Mouse (Mus musculus): Measurements from ENCODE around the gene Trim2. TPM values are rescaled to one million over a fixed set of nuclear protein-coding genes. Genes with fewer than 3 reads are reported as not detected.
A peak's percentile ranks its signal among the peaks of the same experiment; 100 is the strongest.

Trim2 gene
- polyA plus RNA-seq, 1 experiment from 2014 or later = 25.5 TPM

DNA sequence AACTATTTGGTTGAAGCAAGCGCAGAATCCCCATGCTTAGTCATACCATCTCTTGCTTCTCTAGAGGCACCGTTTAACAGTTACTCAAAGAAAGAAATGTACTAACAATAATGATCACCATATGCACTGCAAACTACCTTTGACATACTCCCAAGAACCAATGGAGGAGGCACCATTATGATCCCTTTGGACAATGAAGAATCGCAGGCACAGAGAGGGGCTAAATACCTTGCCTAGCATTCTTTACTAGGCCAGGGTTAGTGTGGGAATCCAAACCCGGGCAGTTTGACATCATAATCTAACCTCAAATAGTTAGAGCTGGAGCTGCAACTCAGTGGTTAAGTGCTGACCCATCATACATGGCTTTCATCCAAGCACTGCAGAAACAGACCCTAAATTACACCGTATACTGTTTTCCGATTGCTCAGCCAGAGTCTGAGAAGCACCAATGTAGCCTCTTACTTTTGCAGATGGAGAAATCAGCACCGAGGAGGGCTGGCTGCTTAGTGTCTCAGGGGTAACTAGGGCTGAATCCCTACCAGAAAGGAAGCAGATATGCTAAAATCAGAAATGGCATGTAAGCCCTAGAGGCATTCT lies 97.7 kb downstream of the Trim2 start:
- H3K4me1 ChIP-seq (ENCODE audit: insufficient read depth, low read length) = no peaks in the 10 kb centered on the region
- no peak overlapping the region for H3K9ac ChIP-seq (replicated peaks; ENCODE audit: low read length)
- H3K4me2 ChIP-seq (replicated peaks; ENCODE audit: low read depth, low read length) = no peak overlapping the region
- H3K4me3 ChIP-seq (ENCODE audit: low read length) = no peak overlapping the region
- WGBS = 82% methylated on average over 7 of the region's 7 CpGs
- H3K36me3 ChIP-seq (ENCODE audit: insufficient read depth, low read length) = 0 out of 2 replicates have a peak, but pooled peaks cover 8% of the 10 kb centered on the region
- H3K27me3 ChIP-seq (ENCODE audit: insufficient read depth, low read length) = no peaks in the 10 kb centered on the region
- no peaks in the 10 kb centered on the region for H3K9me3 ChIP-seq (ENCODE audit: low read length)
- ATAC-seq (ENCODE audit: low FRiP score, low TSS enrichment) = no peak
- no peak overlapping the region for H3K27ac ChIP-seq (ENCODE audit: low read length)

DNA sequence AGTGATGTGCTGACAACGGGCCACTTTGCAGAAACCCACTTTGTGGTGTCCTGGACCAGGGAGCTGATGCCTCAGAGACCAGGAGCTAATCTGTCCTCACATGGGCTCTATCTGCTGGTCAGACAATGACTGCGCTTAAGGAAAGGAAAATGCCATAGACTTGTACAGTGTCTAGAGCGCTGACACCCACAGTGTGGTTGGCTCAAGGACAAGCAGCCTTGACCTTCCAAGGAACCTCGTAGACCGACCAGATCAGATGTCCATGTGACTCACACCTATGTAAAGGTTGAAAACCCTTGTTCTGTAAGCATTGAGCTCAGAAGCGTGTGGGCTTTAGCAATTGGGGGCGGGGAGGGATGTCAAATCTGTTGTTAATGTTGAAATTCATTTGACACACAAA lies 98.2 kb downstream of the Trim2 start:
- Histone ChIP-seq H3K4me1 (ENCODE audit: insufficient read depth, low read length) (no peaks in the 10 kb centered on the region), H3K27ac (ENCODE audit: low read length) (no peak overlapping the region), H3K9me3 (ENCODE audit: low read length) (no peaks in the 10 kb centered on the region), H3K36me3 (ENCODE audit: insufficient read depth, low read length) (0 out of 2 replicates have a peak, but pooled peaks cover 8% of the 10 kb centered on the region), H3K9ac (replicated peaks; ENCODE audit: low read length) (no peak overlapping the region), H3K4me3 (ENCODE audit: low read length) (no peak overlapping the region), H3K4me2 (replicated peaks; ENCODE audit: low read depth, low read length) (no peak overlapping the region), H3K27me3 (ENCODE audit: insufficient read depth, low read length) (no peaks in the 10 kb centered on the region)
- 95% methylated on average over 7 of the region's 7 CpGs for WGBS
- no peak for ATAC-seq (ENCODE audit: low FRiP score, low TSS enrichment)

DNA sequence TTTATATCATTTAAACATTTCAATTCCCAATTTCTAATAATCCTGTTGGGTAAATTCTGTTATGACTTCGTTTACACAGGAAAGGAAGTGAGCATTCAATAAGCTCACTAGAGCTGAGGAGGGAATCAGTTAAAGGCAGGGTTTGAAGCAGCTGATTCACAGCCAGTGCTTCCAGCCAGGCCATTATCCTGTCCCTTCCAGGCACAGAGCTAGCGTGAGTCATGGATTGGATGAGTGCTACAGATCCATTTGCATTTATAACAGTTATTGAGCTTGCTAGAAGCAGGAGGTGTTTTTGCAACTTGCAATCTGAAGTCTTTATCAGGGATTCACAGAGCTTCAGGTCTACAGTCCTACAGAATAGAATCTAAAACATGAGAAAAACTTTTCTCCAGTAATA lies 99.3 kb downstream of the Trim2 start:
- H3K4me2 ChIP-seq (replicated peaks; ENCODE audit: low read depth, low read length) = no peak overlapping the region
- H3K27me3 ChIP-seq (ENCODE audit: insufficient read depth, low read length) = no peaks in the 10 kb centered on the region
- H3K27ac ChIP-seq (ENCODE audit: low read length) = no peak overlapping the region
- H3K4me3 ChIP-seq (ENCODE audit: low read length) = no peak overlapping the region
- H3K9me3 ChIP-seq (ENCODE audit: low read length) = no peaks in the 10 kb centered on the region
- 61% methylated on average over 2 of the region's 2 CpGs for WGBS
- no peak overlapping the region for H3K9ac ChIP-seq (replicated peaks; ENCODE audit: low read length)
- H3K36me3 ChIP-seq (ENCODE audit: insufficient read depth, low read length) = 0 out of 2 replicates have a peak, but pooled peaks cover 8% of the 10 kb centered on the region
- H3K4me1 ChIP-seq (ENCODE audit: insufficient read depth, low read length) = no peaks in the 10 kb centered on the region
- ATAC-seq (ENCODE audit: low FRiP score, low TSS enrichment) = no peak

DNA sequence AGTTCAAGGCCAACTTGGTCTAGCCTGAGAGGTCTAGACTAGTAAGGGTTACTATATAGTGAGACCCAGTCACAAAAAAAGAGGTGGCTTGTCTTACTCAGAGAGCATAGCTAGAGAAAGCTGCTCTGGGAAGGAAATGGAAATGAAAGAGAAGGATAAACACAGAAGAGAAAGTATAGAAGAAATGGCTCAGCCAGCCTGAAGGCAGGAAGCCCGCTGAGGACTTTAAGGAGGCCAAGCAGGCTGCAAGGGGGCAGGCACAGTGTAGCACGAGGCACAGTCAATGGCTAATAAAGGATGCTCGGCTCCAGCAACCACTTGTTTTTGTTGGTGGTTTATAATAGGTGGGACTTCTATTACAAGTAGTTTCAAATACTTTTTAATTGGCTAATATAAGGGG lies 100.6 kb downstream of the Trim2 start:
- H3K4me1 ChIP-seq (ENCODE audit: insufficient read depth, low read length) = 0 out of 2 replicates have a peak, but pooled peaks cover 2% of the 10 kb centered on the region
- H3K9me3 ChIP-seq (ENCODE audit: low read length) = no peaks in the 10 kb centered on the region
- no peaks in the 10 kb centered on the region for H3K27me3 ChIP-seq (ENCODE audit: insufficient read depth, low read length)
- 78% methylated on average over 3 of the region's 3 CpGs for WGBS
- no peak overlapping the region for H3K4me2 ChIP-seq (replicated peaks; ENCODE audit: low read depth, low read length)
- ATAC-seq (ENCODE audit: low FRiP score, low TSS enrichment) = no peak
- H3K36me3 ChIP-seq (ENCODE audit: insufficient read depth, low read length) = 0 out of 2 replicates have a peak, but pooled peaks cover 8% of the 10 kb centered on the region
- H3K9ac ChIP-seq (replicated peaks; ENCODE audit: low read length) = no peak overlapping the region
- no peak overlapping the region for H3K27ac ChIP-seq (ENCODE audit: low read length)
- H3K4me3 ChIP-seq (ENCODE audit: low read length) = no peak overlapping the region

DNA sequence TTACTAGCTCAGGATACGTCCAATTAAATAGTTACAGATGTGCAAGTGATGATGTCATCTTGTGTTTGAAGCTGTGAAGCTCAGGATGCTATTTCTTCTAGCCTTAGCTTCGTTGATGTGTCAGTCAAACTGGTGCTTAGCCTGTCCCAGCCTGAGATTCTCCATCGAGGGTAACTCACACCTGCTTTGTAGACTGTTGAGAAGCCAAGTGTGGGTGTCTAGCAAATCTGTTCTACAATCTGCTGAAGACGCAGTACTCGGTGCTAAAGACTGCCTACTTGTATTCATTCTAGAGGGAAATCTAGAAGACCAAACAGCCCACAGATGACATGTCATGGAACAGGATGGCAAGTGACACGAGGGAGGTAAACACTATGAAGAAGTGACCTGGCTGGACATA lies 101.0 kb downstream of the Trim2 start:
- Histone ChIP-seq H3K27me3 (ENCODE audit: insufficient read depth, low read length) (no peaks in the 10 kb centered on the region), H3K4me3 (ENCODE audit: low read length) (no peak overlapping the region), H3K4me2 (replicated peaks; ENCODE audit: low read depth, low read length) (no peak overlapping the region), H3K36me3 (ENCODE audit: insufficient read depth, low read length) (0 out of 2 replicates have a peak, but pooled peaks cover 8% of the 10 kb centered on the region), H3K9ac (replicated peaks; ENCODE audit: low read length) (no peak overlapping the region), H3K9me3 (ENCODE audit: low read length) (no peaks in the 10 kb centered on the region), H3K27ac (ENCODE audit: low read length) (no peak overlapping the region), H3K4me1 (ENCODE audit: insufficient read depth, low read length) (peaks cover 7% of the 10 kb centered on the region; the same call in 1 of the 2 replicates)
- no peak for ATAC-seq (ENCODE audit: low FRiP score, low TSS enrichment)
- WGBS = 86% methylated on average over 6 of the region's 6 CpGs

DNA sequence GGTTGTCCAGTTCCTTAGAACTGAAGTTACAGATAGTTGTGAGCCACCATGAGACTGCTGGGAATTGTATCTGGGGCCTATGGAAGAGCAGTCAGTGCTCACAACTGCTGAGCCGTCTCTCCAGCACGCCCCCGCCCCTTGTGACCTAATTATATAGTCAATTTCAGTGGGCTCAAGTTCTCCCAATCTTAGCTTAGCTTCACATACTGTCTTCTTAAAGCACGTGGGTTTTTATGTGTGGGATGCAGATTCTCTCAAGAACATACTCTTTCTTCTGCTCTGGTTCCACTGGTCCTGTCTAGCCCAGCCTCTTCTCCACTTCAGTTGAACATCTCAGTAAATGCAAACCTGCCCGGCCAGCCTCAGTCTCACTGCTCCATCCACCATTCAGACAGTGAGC lies 102.0 kb downstream of the Trim2 start:
- H3K36me3 ChIP-seq (ENCODE audit: insufficient read depth, low read length) = 0 out of 2 replicates have a peak, but pooled peaks cover 8% of the 10 kb centered on the region
- 80% methylated on average over 5 of the region's 5 CpGs for WGBS
- no peak overlapping the region for H3K4me2 ChIP-seq (replicated peaks; ENCODE audit: low read depth, low read length)
- no peak overlapping the region for H3K9ac ChIP-seq (replicated peaks; ENCODE audit: low read length)
- H3K27ac ChIP-seq (ENCODE audit: low read length) = no peak overlapping the region
- no peak for ATAC-seq (ENCODE audit: low FRiP score, low TSS enrichment)
- no peak overlapping the region for H3K4me3 ChIP-seq (ENCODE audit: low read length)
- peaks cover 11% of the 10 kb centered on the region; the same call in 1 of the 2 replicates for H3K4me1 ChIP-seq (ENCODE audit: insufficient read depth, low read length)
- no peaks in the 10 kb centered on the region for H3K9me3 ChIP-seq (ENCODE audit: low read length)
- H3K27me3 ChIP-seq (ENCODE audit: insufficient read depth, low read length) = no peaks in the 10 kb centered on the region

DNA sequence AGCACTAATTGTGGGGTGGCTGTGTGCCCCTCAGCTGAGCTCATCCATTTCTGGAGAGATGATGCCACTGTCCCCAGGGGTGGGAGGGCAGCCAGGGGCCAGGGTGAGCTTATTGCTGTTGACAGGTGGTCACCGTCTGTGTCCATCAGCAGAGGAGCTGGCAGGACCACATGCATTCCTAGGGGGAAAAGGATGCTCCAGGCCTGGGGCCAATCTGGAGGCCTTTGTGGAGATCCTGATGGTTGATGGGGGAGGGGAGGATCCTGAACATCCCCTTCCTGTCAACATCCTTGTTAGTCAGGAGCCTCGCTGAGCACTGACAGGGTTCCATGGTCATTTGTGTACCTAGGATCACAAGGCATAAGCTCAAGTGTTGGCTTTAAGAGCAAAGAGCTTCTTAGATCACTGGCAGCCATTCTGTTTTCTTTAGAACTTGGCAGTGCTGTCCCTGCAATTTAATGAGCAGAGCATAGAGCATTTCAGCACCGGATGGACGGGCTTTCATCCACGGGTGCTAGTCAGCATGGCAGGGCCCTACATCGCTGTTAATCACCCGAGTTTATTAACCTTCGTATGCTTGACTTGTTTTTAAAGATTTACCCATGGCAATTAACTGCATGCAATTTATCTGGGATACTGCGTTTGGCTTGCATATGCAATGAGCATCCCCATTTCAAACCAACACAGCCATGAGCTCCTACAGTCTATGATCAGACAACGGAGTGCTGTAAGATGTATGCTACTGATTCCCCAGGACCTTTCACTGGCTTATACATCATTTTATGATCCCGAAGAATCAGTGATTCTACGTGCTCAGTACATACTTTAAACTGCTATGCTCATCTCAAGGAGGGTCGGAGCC lies 105.9 kb downstream of the Trim2 start:
- Histone ChIP-seq H3K27ac (ENCODE audit: low read length) (peak overlapping the region; percentile 21; the same call in 1 of the 2 replicates), H3K9ac (replicated peaks; ENCODE audit: low read length) (no peak overlapping the region), H3K27me3 (ENCODE audit: insufficient read depth, low read length) (no peaks in the 10 kb centered on the region), H3K4me2 (replicated peaks; ENCODE audit: low read depth, low read length) (no peak overlapping the region), H3K4me3 (ENCODE audit: low read length) (no peak overlapping the region), H3K4me1 (ENCODE audit: insufficient read depth, low read length) (peaks cover 11% of the 10 kb centered on the region; the same call in 1 of the 2 replicates), H3K9me3 (ENCODE audit: low read length) (no peaks in the 10 kb centered on the region), H3K36me3 (ENCODE audit: insufficient read depth, low read length) (no peaks in the 10 kb centered on the region)
- peak; percentile 49; the same call in 1 of the 2 replicates for ATAC-seq (ENCODE audit: low FRiP score, low TSS enrichment)
- WGBS = 43% methylated on average over 13 of the region's 13 CpGs

DNA sequence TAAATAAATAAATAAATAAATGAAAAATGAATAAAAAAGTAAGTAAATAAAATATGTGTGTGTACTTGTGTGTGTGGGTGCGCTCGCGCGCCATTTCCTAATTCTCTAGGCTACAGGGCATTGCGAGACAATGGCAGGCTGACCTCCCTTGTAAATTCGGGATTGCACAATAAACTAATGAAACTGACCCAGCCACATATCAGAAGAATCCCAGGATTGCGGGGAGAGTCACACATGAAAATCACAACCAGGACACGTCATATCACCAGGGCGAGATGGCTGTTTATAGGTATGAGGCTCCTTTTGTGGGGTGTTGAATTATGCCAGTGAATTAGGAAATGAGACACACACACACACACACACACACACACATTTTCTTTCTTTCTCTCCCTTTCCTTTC lies 107.2 kb downstream of the Trim2 start:
- peaks cover 11% of the 10 kb centered on the region; the same call in 1 of the 2 replicates for H3K4me1 ChIP-seq (ENCODE audit: insufficient read depth, low read length)
- H3K36me3 ChIP-seq (ENCODE audit: insufficient read depth, low read length) = no peaks in the 10 kb centered on the region
- H3K27me3 ChIP-seq (ENCODE audit: insufficient read depth, low read length) = no peaks in the 10 kb centered on the region
- H3K27ac ChIP-seq (ENCODE audit: low read length) = no peak overlapping the region
- no peak overlapping the region for H3K9ac ChIP-seq (replicated peaks; ENCODE audit: low read length)
- WGBS = 93% methylated on average over 9 of the region's 9 CpGs
- no peak overlapping the region for H3K4me3 ChIP-seq (ENCODE audit: low read length)
- H3K9me3 ChIP-seq (ENCODE audit: low read length) = no peaks in the 10 kb centered on the region
- no peak for ATAC-seq (ENCODE audit: low FRiP score, low TSS enrichment)
- no peak overlapping the region for H3K4me2 ChIP-seq (replicated peaks; ENCODE audit: low read depth, low read length)

DNA sequence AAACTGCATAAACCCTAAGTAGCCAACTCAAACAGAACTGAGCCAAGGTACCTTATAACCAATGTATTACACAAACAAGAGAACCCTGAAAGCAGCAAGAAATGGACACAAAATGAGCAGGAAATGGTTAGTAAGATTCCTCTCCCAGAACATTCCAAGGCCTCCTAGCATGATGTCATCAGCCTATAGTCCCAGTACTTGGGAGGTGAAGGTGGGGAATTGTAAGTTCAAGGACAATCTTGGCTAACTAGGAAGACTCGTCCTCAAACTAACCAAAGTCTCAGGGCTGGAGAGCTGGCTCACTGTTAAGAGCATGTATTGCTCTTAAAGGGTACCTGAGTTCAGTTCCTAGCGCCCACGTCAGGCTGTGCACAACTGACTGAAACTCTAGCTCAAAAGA lies 108.4 kb downstream of the Trim2 start:
- WGBS = 94% methylated on average over 3 of the region's 3 CpGs
- Histone ChIP-seq H3K4me2 (replicated peaks; ENCODE audit: low read depth, low read length) (no peak overlapping the region), H3K9ac (replicated peaks; ENCODE audit: low read length) (no peak overlapping the region), H3K36me3 (ENCODE audit: insufficient read depth, low read length) (no peaks in the 10 kb centered on the region), H3K4me3 (ENCODE audit: low read length) (no peak overlapping the region), H3K27ac (ENCODE audit: low read length) (no peak overlapping the region), H3K27me3 (ENCODE audit: insufficient read depth, low read length) (no peaks in the 10 kb centered on the region), H3K9me3 (ENCODE audit: low read length) (no peaks in the 10 kb centered on the region), H3K4me1 (ENCODE audit: insufficient read depth, low read length) (peaks cover 11% of the 10 kb centered on the region; the same call in 1 of the 2 replicates)
- no peak for ATAC-seq (ENCODE audit: low FRiP score, low TSS enrichment)

DNA sequence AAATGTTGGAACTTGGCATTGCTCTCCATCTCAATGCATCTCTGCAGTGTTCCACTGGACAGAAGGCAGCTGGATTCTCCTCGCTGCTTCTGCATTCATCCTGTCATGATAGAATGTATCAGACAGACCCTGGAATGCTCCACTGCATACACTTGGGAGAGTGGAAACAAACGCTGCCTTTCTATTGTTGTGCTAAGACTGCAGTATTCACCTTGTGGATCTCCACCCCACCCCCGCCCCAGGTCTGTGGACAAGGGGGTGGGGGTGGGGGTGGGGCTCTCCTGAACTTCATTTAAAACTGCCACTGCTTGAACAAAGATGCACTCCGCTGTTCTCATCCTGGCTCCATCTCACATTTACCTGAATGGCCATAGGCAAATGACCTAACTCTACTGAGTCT lies 112.8 kb downstream of the Trim2 start:
- Histone ChIP-seq H3K4me2 (replicated peaks; ENCODE audit: low read depth, low read length) (no peak overlapping the region), H3K4me3 (ENCODE audit: low read length) (no peak overlapping the region), H3K27ac (ENCODE audit: low read length) (no peak overlapping the region), H3K9ac (replicated peaks; ENCODE audit: low read length) (no peak overlapping the region), H3K36me3 (ENCODE audit: insufficient read depth, low read length) (no peaks in the 10 kb centered on the region), H3K4me1 (ENCODE audit: insufficient read depth, low read length) (peaks cover 24% of the 10 kb centered on the region), H3K27me3 (ENCODE audit: insufficient read depth, low read length) (no peaks in the 10 kb centered on the region), H3K9me3 (ENCODE audit: low read length) (no peaks in the 10 kb centered on the region)
- ATAC-seq (ENCODE audit: low FRiP score, low TSS enrichment) = no peak
- 60% methylated on average over 4 of the region's 4 CpGs for WGBS
